Mouse (Mus musculus): ENCODE measurements around the gene Orc2. TPM values are rescaled to one million over a fixed set of nuclear protein-coding genes. Genes with fewer than 3 reads are reported as not detected.
A peak's percentile ranks its signal among the peaks of the same experiment; 100 is the strongest.

Orc2 gene
- 10 to 100 TPM; 26.1 to 29.9 TPM for total RNA-seq (2021)
- long read RNA-seq, experiment 1, transcript Orc2-201 (18 exons, 3,561 nt) = major isoform, 14 of 24 reads
- long read RNA-seq, experiment 1, partial matches to known transcripts = 2 of 24 reads
- long read RNA-seq, experiment 1, other reads (novel, unspliced or antisense) = 8 of 24 reads
- long read RNA-seq, experiment 2, transcript Orc2-201 (18 exons, 3,561 nt) = major isoform, 13 of 24 reads
- long read RNA-seq, experiment 2, partial matches to known transcripts = 1 of 24 reads
- long read RNA-seq, experiment 2, other reads (novel, unspliced or antisense) = 10 of 24 reads

- DNase-seq (ENCODE audit: low spot score in 2 of 2) = peak; percentile 90 to 93
These were observed at the start of gene Orc2 for GRCm38 (mm10) chr1:58504577-58505254. TSS of gene Orc2 (minus strand) at chr1:58505109.

GRCm38 (mm10) chr1:58541386-58541785 lies 36.5 kb upstream of the Orc2 start:
- no peak for DNase-seq (ENCODE audit: low spot score in 2 of 2)

GRCm38 (mm10) chr1:58507249-58507648 lies 2.3 kb upstream of the Orc2 start:
- DNase-seq (ENCODE audit: low spot score in 2 of 2) = no peak

- DNase-seq (ENCODE audit: low spot score in 2 of 2) = no peak
These were observed 1.0 kb downstream of the Orc2 start for GRCm38 (mm10) chr1:58503793-58504370.

- no peak for DNase-seq (ENCODE audit: low spot score in 2 of 2)
These were observed 1.8 kb downstream of the Orc2 start for GRCm38 (mm10) chr1:58503134-58503533.

- DNase-seq (ENCODE audit: low spot score in 2 of 2) = no peak
These were observed 6.2 kb downstream of the Orc2 start for GRCm38 (mm10) chr1:58498758-58499157.

GRCm38 (mm10) chr1:58497678-58498077 lies 7.2 kb downstream of the Orc2 start:
- DNase-seq (ENCODE audit: low spot score in 2 of 2) = no peak

- DNase-seq (ENCODE audit: low spot score in 2 of 2) = no peak
These were observed 9.3 kb downstream of the Orc2 start for GRCm38 (mm10) chr1:58495603-58496002.

GRCm38 (mm10) chr1:58482647-58483046 lies 22.3 kb downstream of the Orc2 start:
- no peak for DNase-seq (ENCODE audit: low spot score in 2 of 2)

- no peak for DNase-seq (ENCODE audit: low spot score in 2 of 2)
These were observed 29.2 kb downstream of the Orc2 start for GRCm38 (mm10) chr1:58475662-58476061.

GRCm38 (mm10) chr1:58465561-58465960 lies 39.3 kb downstream of the Orc2 start:
- DNase-seq (ENCODE audit: low spot score in 2 of 2) = no peak

GRCm38 (mm10) chr1:58465042-58465441 lies 39.9 kb downstream of the Orc2 start:
- peak in 1 of 2 experiments; percentile 21 for DNase-seq (ENCODE audit: low spot score in 2 of 2)

- DNase-seq (ENCODE audit: low spot score in 2 of 2) = no peak
These were observed 41.0 kb downstream of the Orc2 start for GRCm38 (mm10) chr1:58463935-58464334.

- no peak for DNase-seq (ENCODE audit: low spot score in 2 of 2)
These were observed 44.3 kb downstream of the Orc2 start for GRCm38 (mm10) chr1:58460566-58460965.

GRCm38 (mm10) chr1:58458867-58459266 lies 46.0 kb downstream of the Orc2 start:
- DNase-seq (ENCODE audit: low spot score in 2 of 2) = peak; percentile 8 to 42

GRCm38 (mm10) chr1:58458175-58458574 lies 46.7 kb downstream of the Orc2 start:
- no peak for DNase-seq (ENCODE audit: low spot score in 2 of 2)

- no peak for DNase-seq (ENCODE audit: low spot score in 2 of 2)
These were observed 50.6 kb downstream of the Orc2 start for GRCm38 (mm10) chr1:58454316-58454715.

- DNase-seq (ENCODE audit: low spot score in 2 of 2) = no peak
These were observed 56.5 kb downstream of the Orc2 start for GRCm38 (mm10) chr1:58448396-58448795.

GRCm38 (mm10) chr1:58447766-58448165 lies 57.1 kb downstream of the Orc2 start:
- no peak for DNase-seq (ENCODE audit: low spot score in 2 of 2)

GRCm38 (mm10) chr1:58445861-58446260 lies 59.0 kb downstream of the Orc2 start:
- no peak for DNase-seq (ENCODE audit: low spot score in 2 of 2)

- DNase-seq (ENCODE audit: low spot score in 2 of 2) = peak; percentile 79 to 90
These were observed 59.7 kb downstream of the Orc2 start, which contains the start of the genes Nif3l1 and Ppil3 for GRCm38 (mm10) chr1:58445143-58445722. TSS of gene Nif3l1 (plus strand) at chr1:58445151. TSS of gene Ppil3 (minus strand) at chr1:58445486.

GRCm38 (mm10) chr1:58444691-58445090 lies 60.2 kb downstream of the Orc2 start:
- DNase-seq (ENCODE audit: low spot score in 2 of 2) = no peak
